Mouse (Mus musculus): ENCODE data around the gene Fam168a. TPM values are rescaled to one million over a fixed set of nuclear protein-coding genes. Genes with fewer than 3 reads are reported as not detected.
A peak's percentile ranks its signal among the peaks of the same experiment; 100 is the strongest.

The Fam168a gene
- total and polyA plus RNA-seq, 3 experiments = 3.1 to 19.2 TPM; not detected in 1

- Histone ChIP-seq H3K4me3 (ENCODE audit: control insufficient read depth in 1 of 2, insufficient read depth in 1 of 2, low read depth in 2 of 2, low read length in 2 of 2) (no peak overlapping the region), H3K27ac (ENCODE audit: control insufficient read depth, low read depth, low read length) (peak overlapping the region; percentile 76), H3K27me3 (ENCODE audit: control insufficient read depth in 1 of 2, insufficient read depth in 2 of 2, low read length in 2 of 2) (no peaks in the 10 kb centered on the region), H3K79me2 (ENCODE audit: control insufficient read depth, insufficient read depth, low read length, poor library complexity) (no peaks in the 10 kb centered on the region), H3K36me3 (ENCODE audit: control insufficient read depth in 1 of 2, insufficient read depth in 2 of 2, low read length in 2 of 2) (peaks cover 3 to 31% of the 10 kb centered on the region in 2 experiments), H3K4me1 (ENCODE audit: control insufficient read depth in 1 of 2, insufficient read depth in 2 of 2, low read length in 2 of 2) (peaks cover 24 to 42% of the 10 kb centered on the region in 2 experiments), H3K9ac (ENCODE audit: control insufficient read depth, low read depth, low read length, poor library complexity, severe bottlenecking) (no peak overlapping the region), H3K9me3 (replicated peaks; ENCODE audit: insufficient read depth, low read length) (no peaks in the 10 kb centered on the region)
- no peak for TF ChIP-seq MAX (IDR thresholded peaks at IDR 0.05; ENCODE audit: low read length)
- peak; percentile 93 for TF ChIP-seq GATA1 (IDR thresholded peaks at IDR 0.05; ENCODE audit: low read depth, low read length)
- TF ChIP-seq ETS1 (IDR thresholded peaks at IDR 0.05; ENCODE audit: low read depth, low read length) = peak; percentile 77
- no peak for TF ChIP-seq USF2 (IDR thresholded peaks at IDR 0.05; ENCODE audit: borderline replicate concordance in 1 of 2, insufficient read depth in 1 of 2, low read depth in 1 of 2, low read length in 2 of 2)
- TF ChIP-seq POLR2AphosphoS2 (IDR thresholded peaks at IDR 0.05; ENCODE audit: low read length) = peak; percentile 64
- peak; percentile 97 for TF ChIP-seq BHLHE40 (IDR thresholded peaks at IDR 0.05; ENCODE audit: borderline replicate concordance, low read depth, low read length)
- no peak for TF ChIP-seq CTCF (IDR thresholded peaks at IDR 0.05 in 2 of 3, conservative IDR thresholded peaks at IDR 0.05 in 1 of 3; ENCODE audit: control insufficient read depth in 1 of 3, insufficient read depth in 1 of 3, low read depth in 2 of 3, low read length in 3 of 3, poor library complexity in 1 of 3, severe bottlenecking in 1 of 3)
- peak; percentile 92 for TF ChIP-seq TCF12 (IDR thresholded peaks at IDR 0.05; ENCODE audit: low read depth, low read length)
- TF ChIP-seq RCOR1 (IDR thresholded peaks at IDR 0.05; ENCODE audit: low read depth, low read length) = 0 out of 2 replicates have a peak, but pooled peaks have one; percentile 21
- peak; percentile 93 to 95 for TF ChIP-seq EP300 (IDR thresholded peaks at IDR 0.05; ENCODE audit: low read depth in 1 of 2, low read length in 2 of 2)
- peak; percentile 46 for TF ChIP-seq USF1 (IDR thresholded peaks at IDR 0.05; ENCODE audit: low read depth, low read length)
- peak; percentile 97 for TF ChIP-seq TAL1 (IDR thresholded peaks at IDR 0.05; ENCODE audit: low read length)
- peak; percentile 90 for DNase-seq (ENCODE audit: low read depth, low spot score)
Measured at GRCm38 (mm10) chr7:100844385-100845025, 138.1 kb downstream of the Fam168a start.

GRCm38 (mm10) chr7:100845026-100845400 lies 138.6 kb downstream of the Fam168a start:
- no peak overlapping the region for H3K4me3 ChIP-seq (ENCODE audit: control insufficient read depth in 1 of 2, insufficient read depth in 1 of 2, low read depth in 2 of 2, low read length in 2 of 2)
- no peak overlapping the region for H3K9ac ChIP-seq (ENCODE audit: control insufficient read depth, low read depth, low read length, poor library complexity, severe bottlenecking)
- no peak for DNase-seq (ENCODE audit: low read depth, low spot score)
- TF ChIP-seq ZC3H11A (IDR thresholded peaks at IDR 0.05; ENCODE audit: low read depth, low read length) (no peak), KAT2A (conservative IDR thresholded peaks at IDR 0.05; ENCODE audit: low read depth, low read length) (no peak), POLR2AphosphoS5 (IDR thresholded peaks at IDR 0.05; ENCODE audit: borderline replicate concordance, low read depth, low read length) (0 out of 2 replicates have a peak, but pooled peaks have one; percentile 0)
- H3K27ac ChIP-seq (ENCODE audit: control insufficient read depth, low read depth, low read length) = peak overlapping the region; percentile 67
- peaks cover 5 to 26% of the 10 kb centered on the region in 2 experiments for H3K36me3 ChIP-seq (ENCODE audit: control insufficient read depth in 1 of 2, insufficient read depth in 2 of 2, low read length in 2 of 2)
- peaks cover 20 to 37% of the 10 kb centered on the region in 2 experiments for H3K4me1 ChIP-seq (ENCODE audit: control insufficient read depth in 1 of 2, insufficient read depth in 2 of 2, low read length in 2 of 2)
- no peaks in the 10 kb centered on the region for H3K9me3 ChIP-seq (replicated peaks; ENCODE audit: insufficient read depth, low read length)
- no peaks in the 10 kb centered on the region for H3K79me2 ChIP-seq (ENCODE audit: control insufficient read depth, insufficient read depth, low read length, poor library complexity)
- no peaks in the 10 kb centered on the region for H3K27me3 ChIP-seq (ENCODE audit: control insufficient read depth in 1 of 2, insufficient read depth in 2 of 2, low read length in 2 of 2)
